Mouse (Mus musculus): ENCODE measurements around the gene Abcc4. TPM values are rescaled to one million over a fixed set of nuclear protein-coding genes. Genes with fewer than 3 reads are reported as not detected.

Gene Abcc4
- total and polyA plus RNA-seq, 3 experiments: 10.4 to 28.7 (median 26.5) TPM

DNA sequence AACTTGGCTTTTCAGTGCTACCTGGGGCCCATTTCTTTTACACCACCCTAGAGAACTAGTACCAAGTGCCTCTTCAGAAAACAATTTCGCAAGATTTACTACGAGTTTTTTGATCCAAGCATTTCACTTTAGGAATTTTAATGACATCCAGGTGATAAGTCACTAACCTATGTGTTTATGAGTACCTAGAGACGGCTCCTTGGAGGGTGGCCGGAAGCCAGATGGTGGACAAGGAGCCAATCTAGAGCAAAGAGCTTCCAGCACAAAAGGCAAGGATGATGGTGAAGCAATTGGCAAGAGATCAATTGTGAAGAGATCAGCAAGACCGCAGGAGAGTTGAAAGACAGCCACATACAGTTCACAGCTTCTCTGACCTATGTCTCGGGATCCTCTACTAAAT is 8.7 kb upstream of the Abcc4 start:
- dilution Hi-C loops (cut with MboI; ENCODE audit: extremely low pct_ligation_motif_present, extremely low pct_unique_long_range_greater_than_20kb, low sequenced_read_pairs) (no loop called here), in situ Hi-C loops (cut with MboI; ENCODE audit: low pct_ligation_motif_present, low pct_unique_long_range_greater_than_20kb, low sequenced_read_pairs) (no loop called here)
- no peak overlapping the region for H3K4me2 ChIP-seq (ENCODE audit: insufficient read depth, low read depth, poor library complexity, severe bottlenecking)

DNA sequence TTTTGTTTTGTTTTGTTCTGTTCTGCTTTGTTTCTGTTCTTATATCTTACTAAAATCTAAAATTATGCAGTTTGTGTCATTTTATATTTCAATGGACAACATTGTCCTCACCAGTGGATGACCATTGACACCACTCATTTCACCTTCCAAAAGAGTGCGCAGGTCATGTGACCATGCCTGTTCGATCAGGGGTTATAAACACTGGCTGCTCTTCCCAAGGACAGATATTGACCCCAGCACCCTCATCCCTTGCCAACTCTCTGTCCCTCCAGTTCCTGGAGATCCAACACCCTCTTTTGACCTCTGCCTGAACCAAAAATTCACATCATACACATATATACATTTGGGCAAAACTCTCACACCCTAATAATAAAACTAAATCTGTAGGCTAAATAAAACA is 8.3 kb upstream of the Abcc4 start:
- Histone ChIP-seq H3K4me2 (ENCODE audit: insufficient read depth, low read depth, poor library complexity, severe bottlenecking) (no peak overlapping the region), H3K4me1 (ENCODE audit: control insufficient read depth in 1 of 2, insufficient read depth in 2 of 2) (peaks cover 6 to 8% of the 10 kb centered on the region in 2 experiments; a peak in 3 of 4 replicates), H3K9ac (ENCODE audit: insufficient read depth, low read depth) (no peak overlapping the region), H3K4me3 (replicated peaks in 1 of 3; ENCODE audit: low read depth in 2 of 3, low read length in 2 of 3, poor library complexity in 1 of 3) (no peak overlapping the region), H3K36me3 (replicated peaks in 1 of 2; ENCODE audit: control insufficient read depth in 1 of 2, insufficient read depth in 1 of 2, low read length in 1 of 2) (no peaks in the 10 kb centered on the region), H3K9me3 (replicated peaks; ENCODE audit: low read length) (no peaks in the 10 kb centered on the region), H3K27ac (ENCODE audit: insufficient read depth, low read depth) (no peak overlapping the region), H3K79me2 (replicated peaks; ENCODE audit: control insufficient read depth, extremely low read depth, insufficient read depth, poor library complexity, severe bottlenecking) (no peaks in the 10 kb centered on the region), H3K27me3 (replicated peaks) (peaks cover 2% of the 10 kb centered on the region)
- TF ChIP-seq KAT2A (IDR thresholded peaks at IDR 0.05; ENCODE audit: insufficient replicate concordance, low read length) (no peak), TBP (conservative IDR thresholded peaks at IDR 0.05; ENCODE audit: low read depth, low read length) (no peak), JUN (IDR thresholded peaks at IDR 0.05; ENCODE audit: insufficient read depth, low read depth, low read length) (no peak), SIN3A (IDR thresholded peaks at IDR 0.05; ENCODE audit: low read length) (no peak), MYC (IDR thresholded peaks at IDR 0.05; ENCODE audit: low read depth, low read length) (no peak), BHLHE40 (IDR thresholded peaks at IDR 0.05; ENCODE audit: low read depth, low read length) (no peak), TCF12 (IDR thresholded peaks at IDR 0.05; ENCODE audit: low read depth, low read length) (no peak), MAZ (IDR thresholded peaks at IDR 0.05; ENCODE audit: low read depth, low read length) (no peak), RCOR1 (conservative IDR thresholded peaks at IDR 0.05; ENCODE audit: low read depth, low read length) (no peak), MEF2A (IDR thresholded peaks at IDR 0.05; ENCODE audit: borderline replicate concordance, low read depth, low read length) (no peak), HCFC1 (IDR thresholded peaks at IDR 0.05; ENCODE audit: low read depth, low read length) (no peak), MXI1 (IDR thresholded peaks at IDR 0.05; ENCODE audit: low read depth, low read length) (no peak), USF1 (IDR thresholded peaks at IDR 0.05; ENCODE audit: low read depth, low read length) (no peak), EP300 (IDR thresholded peaks at IDR 0.05; ENCODE audit: low read length) (no peak)
- dilution Hi-C loops (cut with MboI; ENCODE audit: extremely low pct_ligation_motif_present, extremely low pct_unique_long_range_greater_than_20kb, low sequenced_read_pairs): no loop called here
- no peak for DNase-seq (ENCODE audit: extremely low read depth)
- in situ Hi-C loops (cut with MboI; ENCODE audit: low pct_ligation_motif_present, low pct_unique_long_range_greater_than_20kb, low sequenced_read_pairs): no loop called here

More for the DNA sequence above, 8.7 kb upstream of the Abcc4 start:
- no peak for DNase-seq (ENCODE audit: extremely low read depth)
- H3K79me2 ChIP-seq (replicated peaks; ENCODE audit: control insufficient read depth, extremely low read depth, insufficient read depth, poor library complexity, severe bottlenecking): no peaks in the 10 kb centered on the region
- no peak overlapping the region for H3K9ac ChIP-seq (ENCODE audit: insufficient read depth, low read depth)
- no peak overlapping the region for H3K4me3 ChIP-seq (replicated peaks in 1 of 3; ENCODE audit: low read depth in 2 of 3, low read length in 2 of 3, poor library complexity in 1 of 3)
- no peak for TF ChIP-seq ZNF384 (IDR thresholded peaks at IDR 0.05; ENCODE audit: low read depth, low read length)
- H3K27me3 ChIP-seq (replicated peaks): peaks cover 2% of the 10 kb centered on the region
- H3K27ac ChIP-seq (ENCODE audit: insufficient read depth, low read depth): no peak overlapping the region
- no peaks in the 10 kb centered on the region for H3K9me3 ChIP-seq (replicated peaks; ENCODE audit: low read length)
- H3K4me1 ChIP-seq (ENCODE audit: control insufficient read depth in 1 of 2, insufficient read depth in 2 of 2): peaks cover 3 to 4% of the 10 kb centered on the region in 2 experiments; a peak in 3 of 4 replicates
- no peaks in the 10 kb centered on the region for H3K36me3 ChIP-seq (replicated peaks in 1 of 2; ENCODE audit: control insufficient read depth in 1 of 2, insufficient read depth in 1 of 2, low read length in 1 of 2)
